Mouse (Mus musculus): ENCODE results near the gene Nhlrc3.

DNA sequence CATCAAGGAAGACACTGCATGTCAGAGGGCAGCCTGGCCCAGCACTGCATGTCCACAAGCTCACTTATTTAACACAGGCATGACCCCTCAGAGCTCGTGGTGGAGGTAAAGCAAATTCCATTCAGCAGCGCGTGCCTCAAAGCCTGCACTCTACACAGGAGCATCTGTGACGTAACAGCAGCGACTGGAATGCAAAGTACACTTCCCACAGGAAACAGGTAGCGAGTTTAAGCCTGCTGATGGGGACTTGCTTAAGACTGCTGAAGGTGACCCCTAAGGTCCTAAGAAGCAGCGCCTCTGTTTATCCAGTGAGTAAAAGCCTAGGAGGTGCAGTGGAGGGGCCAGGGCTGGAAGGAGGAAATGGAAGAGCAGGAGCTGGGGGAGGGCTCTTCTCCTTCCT lies 8.1 kb downstream of the Nhlrc3 start:
- TF ChIP-seq EP300 (IDR thresholded peaks at IDR 0.05; ENCODE audit: insufficient read depth, low read depth, low read length), result no peak
- no peak for TF ChIP-seq CTCF (IDR thresholded peaks at IDR 0.05)
- TF ChIP-seq POLR2A (IDR thresholded peaks at IDR 0.05; ENCODE audit: insufficient read depth, low read depth, low read length), result no peak

All from heart, adult 2 months (tissue).